Mouse (Mus musculus) kidney, postnatal 4 days (tissue): Measurements from ENCODE around the gene Dvl2.
"Not testable (repeated sequence)": the region's sequence is repeated elsewhere in the genome, so short reads cannot be mapped to it uniquely, and the experiment has no call there.

Source experiments
- DNase-seq, 2 experiments: peaks; one replicate each; pipeline ENCODE4 v3.0.0; 2021; ENCODE audit warnings: mixed read lengths in 2 of 2

The Dvl2 gene

DNA sequence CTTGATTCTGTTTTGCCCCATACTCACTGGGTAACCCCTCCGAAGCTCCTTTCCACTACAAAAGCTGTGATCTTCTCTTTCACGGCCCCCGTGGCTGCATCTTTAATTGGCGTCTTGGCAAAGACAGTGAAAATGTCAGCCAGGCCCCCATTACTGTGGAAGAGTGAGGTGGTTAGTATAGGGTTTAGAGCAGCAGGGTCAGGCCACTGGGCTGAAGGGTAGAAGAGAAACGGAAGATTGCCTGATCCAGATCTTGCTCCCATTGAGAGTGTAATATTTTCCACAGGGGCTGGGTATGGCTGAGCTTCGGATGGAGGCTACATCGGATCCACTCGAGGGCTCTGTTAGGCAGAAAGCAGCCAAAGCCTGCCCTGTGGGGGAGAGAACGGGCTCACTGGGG is 12.5 kb downstream of the Dvl2 start:
- DNase-seq: no peak

DNA sequence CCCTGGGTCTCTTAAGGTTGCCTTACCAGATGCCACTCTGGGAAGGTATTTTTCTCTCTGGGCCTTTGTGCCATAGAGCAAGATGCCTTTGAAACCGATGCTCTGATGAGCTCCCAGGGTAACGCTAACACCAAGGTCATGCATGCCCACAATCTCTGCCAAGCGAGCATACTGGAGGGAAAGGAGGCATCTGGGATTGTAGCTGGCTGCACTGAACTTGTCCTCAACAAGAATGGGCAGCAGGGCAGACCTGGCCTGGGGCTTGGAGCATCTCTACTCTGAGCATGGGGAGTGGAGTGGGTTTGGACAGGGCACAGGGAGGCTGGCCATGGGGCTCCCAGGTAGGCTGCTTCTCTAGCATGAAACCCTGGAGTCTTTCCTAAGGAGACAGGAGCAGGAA is 13.0 kb downstream of the Dvl2 start:
- no peak for DNase-seq

DNA sequence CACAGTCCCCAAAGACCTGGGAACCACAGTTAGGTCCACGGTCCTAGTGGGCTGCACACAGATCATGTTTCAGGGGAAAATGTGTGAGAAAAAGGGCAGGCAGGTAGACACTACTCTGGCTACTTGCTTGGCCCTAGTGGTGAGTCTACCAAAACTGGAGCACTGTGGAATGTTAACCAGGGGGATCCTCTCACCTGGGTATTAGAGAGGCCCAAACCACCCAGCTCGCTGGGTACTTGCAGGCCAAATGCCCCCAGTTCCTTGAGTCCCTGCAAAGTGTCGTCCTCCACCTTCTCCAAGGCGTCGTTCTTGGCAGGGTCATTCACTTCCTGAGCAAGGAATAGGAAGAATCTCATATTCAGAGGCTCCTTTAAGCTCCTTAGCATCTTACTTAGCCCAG is 13.7 kb downstream of the Dvl2 start:
- no peak for DNase-seq

DNA sequence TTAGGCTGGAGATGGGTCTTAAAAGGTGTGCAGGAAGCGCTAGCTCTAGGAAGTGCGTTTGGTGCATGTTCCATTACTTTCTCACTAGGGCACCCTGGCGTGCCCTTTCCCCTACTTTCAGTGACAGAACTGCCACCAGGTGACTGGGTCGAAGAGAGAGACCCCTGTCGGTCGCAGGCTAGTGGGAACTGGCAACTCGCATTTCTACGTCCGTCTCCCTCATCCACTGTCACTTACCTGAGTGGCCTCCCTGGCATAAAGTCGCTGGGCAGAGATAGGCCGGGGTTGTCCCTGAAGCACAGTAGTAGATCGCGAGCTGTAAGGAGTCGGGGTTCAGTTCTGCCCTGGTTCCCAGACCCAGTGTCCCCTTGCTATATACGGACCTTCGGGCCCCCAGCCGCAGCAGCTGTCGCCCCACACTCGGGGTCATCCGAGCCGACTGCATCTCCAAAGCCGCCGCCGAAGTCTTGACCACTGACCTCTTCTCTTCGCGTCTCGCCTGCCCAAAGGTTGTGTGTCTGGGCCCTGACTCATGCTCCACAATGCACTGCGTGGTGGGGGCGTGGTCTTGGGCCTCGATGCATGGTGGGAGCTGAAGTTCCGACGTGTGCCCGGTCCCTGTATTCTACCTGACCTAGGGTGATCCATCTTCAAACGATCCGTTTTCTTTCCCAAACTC is 14.6 kb downstream of the Dvl2 start, which contains the start of gene Acadvl:
TSS of gene Acadvl (minus strand) at position 532 of the 679 bp plus-strand sequence.
- DNase-seq: peak; percentile 90 to 94

DNA sequence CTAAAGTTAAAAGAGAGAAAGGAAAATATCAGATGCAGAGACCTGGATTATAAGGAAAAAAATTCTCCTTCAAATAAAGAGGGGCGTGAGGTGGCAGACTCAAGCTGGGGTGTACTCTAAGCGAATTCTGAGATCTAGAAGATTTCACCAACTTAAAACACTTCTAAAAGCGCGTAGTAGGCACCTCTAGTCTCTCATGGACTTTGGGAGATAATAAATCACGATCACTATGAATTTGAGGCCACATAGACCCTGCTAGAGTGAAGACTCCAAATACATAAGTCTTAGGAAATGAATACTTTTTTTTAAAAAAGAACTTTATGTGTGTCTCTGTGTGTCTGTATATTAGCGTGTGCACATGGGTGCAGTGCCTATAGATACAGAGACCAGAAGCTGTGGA is 15.3 kb downstream of the Dvl2 start:
- DNase-seq: no peak

DNA sequence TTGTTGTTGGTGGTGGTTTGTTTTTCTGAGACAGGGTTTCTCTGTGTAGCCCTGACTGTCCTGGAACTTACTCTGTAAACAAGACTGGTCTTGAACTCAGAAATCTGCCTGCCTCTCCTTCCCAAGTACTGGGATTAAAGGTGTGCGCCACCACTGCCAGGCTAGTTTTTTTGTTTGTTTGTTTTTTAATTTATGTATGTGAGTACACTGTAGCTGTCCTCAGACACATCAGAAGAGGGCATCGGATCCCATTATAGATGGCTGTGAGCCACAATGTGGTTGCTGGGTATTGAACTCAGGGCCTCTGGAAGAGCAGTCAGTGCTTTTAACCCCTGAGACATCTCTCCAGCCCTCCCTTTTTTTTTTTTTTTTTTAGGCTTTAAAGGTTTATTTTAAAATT is 15.8 kb downstream of the Dvl2 start:
- DNase-seq: not testable (repeated sequence)

DNA sequence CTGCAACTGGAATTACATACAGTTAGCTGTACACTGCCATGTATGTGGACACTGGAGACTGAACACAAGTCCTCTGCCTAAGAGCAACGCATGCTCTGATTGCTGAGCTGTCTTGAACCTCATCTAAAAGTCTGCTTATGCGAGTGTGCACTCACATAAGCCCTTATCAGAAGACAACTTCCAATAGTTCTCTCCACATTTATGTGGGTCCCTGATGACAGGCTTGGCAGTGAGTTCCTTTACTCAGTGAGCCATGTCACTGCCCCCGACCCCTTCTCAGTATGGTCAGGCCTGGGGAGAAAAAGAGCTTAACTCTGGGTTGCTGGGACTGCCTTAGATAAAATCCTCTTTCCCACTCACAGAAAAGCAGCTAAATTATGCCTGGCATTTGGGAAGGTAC is 16.3 kb downstream of the Dvl2 start, which contains the start of gene Dlg4:
TSS of gene Dlg4 (plus strand) at position 274 of the 400 bp plus-strand sequence.
- no peak for DNase-seq

DNA sequence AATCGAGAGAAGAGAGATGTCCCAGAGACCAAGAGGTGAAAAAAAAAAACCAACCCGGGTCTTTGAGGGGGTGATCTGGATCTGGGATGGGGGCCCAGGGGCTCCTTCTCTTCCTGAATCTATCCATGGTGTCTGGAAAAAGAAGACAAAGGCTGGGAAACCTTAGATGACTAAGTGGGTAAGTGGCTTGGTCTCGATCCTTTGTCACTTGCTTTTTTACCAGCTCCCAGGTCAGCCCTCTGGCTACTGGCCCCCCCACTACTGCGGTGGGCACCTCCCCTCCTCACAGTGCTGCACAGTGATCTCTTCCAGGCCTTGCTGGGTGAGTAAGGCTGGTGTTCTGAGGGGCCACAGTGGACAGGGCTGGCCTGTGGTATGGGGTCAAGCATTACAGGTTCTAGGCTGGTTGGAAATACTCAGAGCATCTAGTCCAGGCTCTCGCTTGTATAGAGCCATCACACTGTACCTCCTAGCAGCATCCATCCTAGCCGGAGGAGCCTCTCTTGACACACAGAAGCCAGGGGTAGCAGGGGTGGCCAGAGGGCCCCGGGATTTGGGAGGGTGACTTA is 16.9 kb downstream of the Dvl2 start:
- DNase-seq: no peak

DNA sequence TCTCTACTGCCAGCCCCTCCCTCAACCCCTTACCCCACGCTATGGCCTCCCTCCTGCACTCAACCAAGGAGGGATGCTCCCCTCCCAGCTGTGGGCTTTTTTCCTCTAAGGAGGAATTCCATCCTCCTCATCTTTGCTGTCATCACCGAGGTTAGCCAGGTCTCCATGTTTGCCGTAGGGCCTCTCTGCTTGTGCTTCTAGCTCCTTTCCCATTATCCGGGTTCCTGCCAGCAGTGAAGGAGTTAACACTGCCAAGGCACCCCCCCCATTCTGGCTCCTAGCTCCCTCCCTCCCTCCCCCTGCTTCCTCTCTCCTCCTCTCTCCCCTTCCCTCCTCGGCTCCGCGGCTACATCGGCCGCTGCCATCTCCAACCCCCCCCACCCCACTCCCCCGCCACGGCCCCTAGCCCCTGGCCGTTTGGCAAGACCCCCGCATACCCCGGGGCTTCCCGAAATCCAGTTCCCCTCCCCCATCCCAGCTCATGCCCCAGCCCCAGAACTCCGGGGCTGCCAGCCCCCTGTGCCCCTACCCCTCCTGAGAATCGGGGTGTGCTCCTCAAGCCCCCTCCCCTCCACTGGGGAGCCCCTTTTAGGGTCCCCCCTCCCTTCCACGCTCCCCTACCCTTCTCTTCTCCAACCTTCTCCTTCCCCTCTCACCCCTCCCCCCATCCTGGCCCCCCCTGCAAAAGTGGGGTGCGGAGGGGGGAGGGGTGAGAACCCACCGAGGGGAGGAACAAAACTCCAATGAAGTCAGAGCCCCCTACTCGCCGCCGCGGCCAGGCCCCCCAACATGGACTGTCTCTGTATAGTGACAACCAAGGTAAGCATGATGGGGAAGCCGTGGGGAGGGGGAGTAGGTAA is 18.0 kb downstream of the Dvl2 start:
- DNase-seq: peak; percentile 78 to 85

DNA sequence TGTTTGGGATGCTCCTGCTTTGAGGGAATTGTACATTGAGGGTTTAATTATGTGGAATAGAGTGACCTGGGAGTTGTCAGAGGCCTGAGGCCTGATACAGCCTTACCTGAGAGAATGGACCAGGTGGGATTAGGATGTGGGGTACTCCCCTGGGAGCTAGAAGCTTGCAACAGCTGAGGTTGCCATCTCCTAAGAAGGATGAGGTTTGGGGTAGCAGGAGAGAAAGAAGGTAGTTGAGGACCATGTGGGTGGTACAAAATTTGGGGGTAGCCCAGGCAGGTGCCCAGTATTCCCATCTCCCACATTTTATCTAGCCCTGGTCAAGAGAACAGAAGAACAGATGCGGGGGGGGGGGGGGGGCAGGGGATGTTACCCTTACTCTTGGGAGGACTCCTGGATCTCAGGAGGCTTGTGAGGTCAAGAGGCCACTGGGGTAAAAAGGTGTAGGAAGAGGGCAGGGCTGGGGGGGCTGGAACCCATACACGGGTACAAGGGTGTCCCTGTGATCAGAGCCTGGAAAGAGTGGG is 19.2 kb downstream of the Dvl2 start:
- DNase-seq: no peak

DNA sequence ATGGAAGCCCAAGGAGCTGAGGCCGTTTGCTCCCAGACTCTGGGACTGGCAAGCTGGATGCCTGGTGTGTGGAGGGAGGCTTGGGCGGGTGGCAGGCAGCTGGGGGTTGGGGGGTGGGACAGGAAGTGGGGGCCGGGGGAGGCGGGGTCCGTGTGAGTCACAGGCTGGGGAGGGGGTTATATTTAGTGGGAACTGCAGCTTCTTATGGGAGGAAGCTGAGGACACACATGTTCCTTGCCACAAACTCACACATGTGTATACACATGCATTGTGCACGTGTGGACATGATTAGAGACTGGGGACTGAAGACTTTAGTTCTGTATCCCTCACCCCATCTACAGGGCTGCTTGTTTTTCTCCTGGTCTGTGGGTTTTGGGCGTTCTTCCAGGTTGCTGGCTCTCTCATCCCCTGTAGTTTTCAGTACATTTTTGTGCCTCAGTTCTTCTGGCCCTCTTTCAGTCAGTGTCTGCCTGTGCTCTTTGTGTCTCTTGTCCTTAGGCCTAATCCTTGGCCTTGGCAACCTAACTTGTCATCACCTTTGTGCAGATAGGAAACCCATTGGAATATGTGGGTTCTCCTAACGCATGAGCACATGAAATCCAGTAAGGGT is 19.7 kb downstream of the Dvl2 start:
- DNase-seq: no peak

DNA sequence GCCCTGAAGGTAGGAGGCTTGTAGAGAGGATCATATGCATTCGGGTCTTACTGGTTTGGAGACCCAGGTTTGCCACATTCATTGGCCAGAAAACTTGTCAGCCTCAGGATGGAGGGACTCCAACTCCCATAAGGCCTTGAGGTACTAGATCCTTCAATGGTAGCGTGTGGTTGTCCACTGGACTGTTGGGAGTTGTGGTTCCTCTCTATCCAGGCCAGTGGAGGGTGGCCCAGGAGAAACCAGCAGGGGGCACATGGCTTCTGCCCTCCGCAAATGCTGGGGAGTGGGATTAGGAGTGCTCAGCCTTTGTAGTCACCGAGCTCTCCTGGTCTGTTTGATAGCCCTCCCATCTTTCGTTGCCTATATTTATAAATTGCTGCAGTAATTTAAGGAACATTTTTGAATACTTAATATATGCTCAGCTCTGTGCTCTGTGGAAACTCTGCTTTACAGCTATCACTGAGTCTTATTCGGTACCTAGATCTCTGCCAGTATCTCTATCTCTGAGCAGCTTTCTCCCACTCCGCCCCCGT is 20.4 kb downstream of the Dvl2 start:
- peak; percentile 77 to 86 for DNase-seq

DNA sequence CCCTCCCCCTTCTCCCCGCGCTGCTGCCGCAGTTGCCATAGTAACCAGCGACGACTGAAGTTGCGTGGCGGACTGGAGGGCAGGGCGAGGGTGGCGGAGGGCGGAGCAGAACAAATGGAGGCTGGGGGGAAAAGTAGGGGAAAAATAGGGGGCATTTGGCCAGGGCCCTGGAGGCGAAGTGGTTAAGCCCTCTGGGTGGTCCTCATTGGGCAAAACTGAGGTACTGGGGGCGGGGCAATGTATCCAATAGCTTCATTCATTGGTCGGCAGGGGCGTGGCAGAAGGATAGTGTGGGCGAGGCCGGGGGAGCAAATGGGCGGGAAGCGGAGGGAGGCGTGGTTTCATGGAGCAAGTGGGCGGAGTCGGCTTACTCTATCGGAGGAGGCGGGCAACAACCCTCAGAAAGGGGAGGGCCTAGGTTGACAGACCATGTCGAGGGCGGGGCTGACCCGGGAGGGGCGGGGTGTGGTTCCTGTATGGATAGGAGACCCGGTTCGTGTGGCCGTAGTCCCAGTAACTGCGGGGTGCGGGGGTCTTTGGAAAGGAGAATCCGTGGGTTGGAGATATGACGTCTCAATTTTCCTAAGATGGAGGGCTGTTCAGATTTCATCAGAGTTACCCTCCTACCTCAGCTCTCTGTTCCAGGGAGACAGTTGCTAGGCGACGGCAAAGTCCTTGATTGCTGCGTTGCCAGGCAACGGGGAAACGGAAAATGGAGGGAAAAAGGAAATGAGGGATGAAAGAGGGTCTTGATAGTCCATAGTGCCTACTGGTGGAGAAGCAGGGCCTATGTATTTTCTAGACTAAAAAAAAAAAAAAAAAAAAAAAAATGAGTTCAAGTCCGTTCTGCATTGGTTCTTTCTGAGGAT is 21.1 kb downstream of the Dvl2 start:
- peak; percentile 99 for DNase-seq

DNA sequence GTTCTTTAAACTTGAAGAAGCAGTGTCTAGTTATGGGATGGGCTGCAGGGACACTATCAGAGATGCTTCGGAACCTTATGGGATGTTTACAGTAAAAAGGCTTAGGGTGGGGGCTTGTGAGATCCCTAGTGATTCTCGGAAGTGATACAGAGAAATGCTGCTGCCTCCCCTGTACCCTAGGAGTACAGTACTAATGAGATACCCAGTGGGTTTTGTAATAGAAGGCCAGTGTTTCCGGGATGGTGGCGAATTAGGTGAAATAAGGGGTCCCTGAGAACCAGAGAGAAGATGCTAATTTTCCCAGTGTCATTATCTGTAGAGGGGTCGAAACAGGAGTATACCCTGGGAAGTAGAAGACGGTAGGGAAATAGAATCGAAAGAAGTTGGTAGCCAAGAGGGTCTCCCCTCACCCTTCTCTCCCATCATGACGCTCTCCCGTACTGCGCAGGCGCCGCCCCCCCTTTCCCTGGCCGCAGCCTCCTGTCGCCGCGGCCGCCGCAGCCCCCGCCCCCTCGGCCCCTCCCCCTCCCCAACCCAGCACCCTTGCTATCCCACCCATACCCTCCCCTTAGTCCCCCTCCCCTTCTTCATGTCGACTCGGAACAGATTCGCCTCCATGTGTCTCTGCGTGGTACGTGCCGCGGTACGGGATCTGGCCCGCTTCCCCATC is 23.2 kb downstream of the Dvl2 start:
- DNase-seq: peak; percentile 72

DNA sequence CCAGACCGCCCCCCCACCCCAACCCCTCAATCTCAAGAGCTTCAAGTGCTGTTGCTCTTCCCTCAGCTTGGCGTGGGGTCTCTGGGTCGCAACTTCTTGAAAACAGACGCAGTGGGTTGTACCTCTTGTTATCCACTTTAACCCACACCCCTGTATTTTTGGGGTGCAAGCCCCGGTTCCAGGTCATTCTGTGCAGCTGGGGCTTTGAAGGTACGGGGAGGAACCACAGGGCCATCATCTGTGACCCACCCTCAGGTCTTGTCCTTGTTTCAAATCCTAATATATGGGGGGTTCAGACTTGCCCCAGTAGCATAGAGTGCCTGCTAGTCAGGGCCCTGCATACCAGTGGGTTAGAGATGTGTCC is 23.7 kb downstream of the Dvl2 start:
- no peak for DNase-seq

DNA sequence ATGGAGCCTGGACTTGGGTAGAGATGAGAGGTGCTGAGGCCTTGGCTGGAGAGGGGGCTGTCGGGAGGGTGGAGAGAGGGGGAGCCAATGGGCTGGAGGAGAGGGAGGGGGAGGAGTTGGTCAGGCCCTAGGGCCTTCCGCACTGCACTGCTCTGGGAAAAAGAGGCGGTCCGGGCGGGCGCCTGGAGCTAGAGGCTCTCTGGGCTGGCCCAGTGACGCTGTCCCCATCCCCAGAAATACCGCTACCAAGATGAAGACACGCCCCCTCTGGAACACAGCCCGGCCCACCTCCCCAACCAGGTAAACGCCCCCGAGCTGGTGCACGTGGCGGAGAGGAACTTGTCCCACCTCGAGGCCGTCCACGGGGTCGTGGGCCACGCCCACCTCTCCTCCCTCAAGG is 26.3 kb downstream of the Dvl2 start:
- peak; percentile 76 to 81 for DNase-seq

DNA sequence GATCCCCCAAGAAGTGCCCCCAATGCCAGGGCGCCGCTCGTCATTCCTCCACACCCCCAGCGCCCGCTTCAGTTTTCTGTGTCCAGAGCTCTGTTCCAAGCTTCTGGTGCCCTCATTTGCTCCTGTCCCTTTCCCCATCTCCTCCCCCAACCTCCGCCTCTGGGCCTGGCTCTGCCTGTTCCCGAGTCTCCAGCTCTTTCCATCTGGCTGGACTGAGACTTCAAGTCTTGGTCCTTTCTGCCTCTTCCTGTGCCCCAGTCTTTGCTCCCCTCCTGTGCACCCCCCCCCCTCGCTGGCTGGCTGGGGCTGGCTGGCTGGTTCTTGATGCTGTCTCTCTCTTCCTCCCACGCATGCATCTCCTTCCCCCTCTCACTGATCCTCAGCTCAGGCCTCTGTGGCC is 27.0 kb downstream of the Dvl2 start:
- peak; percentile 42 to 61 for DNase-seq

DNA sequence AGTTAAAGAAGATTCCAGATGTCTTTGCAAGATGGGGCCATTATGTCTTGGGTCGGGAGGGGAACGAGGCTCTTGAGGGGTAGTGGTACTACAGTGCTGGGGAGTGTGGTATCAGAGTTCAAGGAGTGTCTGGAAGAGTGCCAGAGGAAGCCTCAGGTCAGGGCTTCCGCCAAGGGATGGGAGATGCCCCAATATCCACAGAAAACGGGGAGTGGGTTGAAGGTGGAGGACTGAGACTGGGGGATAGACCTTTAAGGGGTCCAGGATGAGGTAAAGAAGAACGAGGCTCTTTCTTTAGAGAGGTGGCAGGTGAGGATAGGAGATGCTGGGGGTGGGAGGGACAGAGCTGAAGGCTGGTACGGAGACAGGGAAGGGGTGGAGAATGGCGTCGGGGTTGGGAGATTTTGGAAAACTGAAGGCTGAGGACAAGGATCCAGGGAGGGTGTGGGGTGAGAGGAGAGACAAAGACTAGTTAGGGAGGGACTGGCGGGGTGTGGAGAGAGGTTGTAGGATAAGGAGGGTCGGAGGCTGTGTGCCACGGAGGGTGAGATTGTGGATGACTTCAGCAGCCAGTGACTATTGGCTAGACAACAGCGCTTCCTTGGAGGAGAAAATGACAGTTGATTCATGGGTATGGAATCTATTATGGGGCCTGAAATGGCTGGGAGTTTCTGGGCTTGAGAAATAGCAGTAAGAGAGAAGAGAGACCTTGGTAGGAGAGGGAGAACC is 28.2 kb downstream of the Dvl2 start:
- no peak for DNase-seq

DNA sequence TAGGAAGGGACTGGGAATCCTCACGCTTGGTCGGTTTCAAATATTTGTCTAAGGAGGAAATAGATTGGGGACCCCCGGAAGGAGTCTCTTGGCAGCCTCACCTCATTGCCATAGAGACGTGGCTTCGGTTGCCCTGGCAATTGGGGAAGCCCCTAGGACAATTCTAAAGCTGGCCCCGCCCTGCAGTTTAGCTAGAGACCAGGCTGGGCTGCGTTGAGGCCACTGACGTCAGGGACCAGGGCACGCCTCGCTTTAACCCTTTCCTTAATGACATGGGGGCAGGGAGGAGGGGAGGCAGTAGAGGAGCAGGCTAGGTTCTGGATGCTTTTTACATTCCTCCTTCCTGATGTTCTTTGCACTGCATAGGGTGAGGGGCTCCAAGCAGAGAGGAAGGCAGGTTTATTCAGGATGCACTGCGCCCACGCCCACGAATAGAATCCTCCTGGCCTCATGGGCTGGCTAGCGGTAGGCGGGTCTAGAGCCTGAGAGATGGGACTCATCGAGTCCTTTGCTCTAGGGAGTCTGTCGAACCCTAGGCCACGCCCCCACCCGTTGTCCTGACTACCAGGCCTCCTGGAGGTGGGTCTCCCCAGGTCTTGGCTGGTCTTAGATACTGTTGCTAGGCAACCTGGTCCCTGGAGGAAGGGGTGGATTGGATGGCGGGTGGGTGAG is 28.9 kb downstream of the Dvl2 start:
- peak; percentile 82 to 87 for DNase-seq
